In the genomic region with DNA sequence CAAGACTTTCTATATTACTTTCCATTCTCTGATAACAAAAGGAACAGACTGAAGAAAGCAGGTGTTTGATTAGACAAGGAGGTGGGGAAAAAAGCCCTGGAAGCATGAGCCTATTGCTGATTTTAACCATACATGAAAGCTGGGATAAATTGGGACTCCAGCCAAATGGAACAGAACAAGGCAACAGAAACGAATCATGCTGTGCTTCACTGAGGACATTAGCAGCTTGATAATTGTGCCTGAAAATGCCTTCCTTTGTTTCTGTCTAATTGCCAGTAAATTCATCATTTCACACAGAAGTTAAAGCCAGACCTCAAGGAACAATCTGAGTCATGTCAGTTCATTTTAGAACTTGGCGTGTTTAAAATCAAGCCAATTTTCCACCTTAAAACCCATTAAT, we compare ENCODE assay signal across 16 mouse cellular contexts.
DNase-seq lines count a peak whose midpoint lies in the region; ATAC-seq lines count a peak whose summit lies in the region.
"Had no signal": no experiment of that assay in that cellular context is flagged by ENCODE, and none has a peak within 500 bp of the region (broad histone marks: within the 10 kb centered on the region; RNA-seq: fewer than 3 reads in every experiment).

No protein-coding gene starts in this region.

- no peak overlapping the region for H3K27ac ChIP-seq in midbrain, embryonic 14.5 days (replicated peaks; ENCODE audit: low read depth, low read length)
- H3K27ac ChIP-seq in midbrain, embryonic 10.5 days (replicated peaks), result no peak overlapping the region
- H3K27ac ChIP-seq in hindbrain, embryonic 14.5 days, result no peak overlapping the region
- no peak overlapping the region for H3K27ac ChIP-seq in heart, embryonic 10.5 days
- H3K27ac ChIP-seq: embryonic facial prominence, embryonic 13.5 days; limb, embryonic 12.5 days had no signal

- no peaks in the 10 kb centered on the region for H3K9me3 ChIP-seq in midbrain, embryonic 14.5 days (ENCODE audit: control insufficient read depth, low read length)
- no peaks in the 10 kb centered on the region for H3K9me3 ChIP-seq in midbrain, embryonic 10.5 days (replicated peaks)
- H3K9me3 ChIP-seq in hindbrain, embryonic 14.5 days (ENCODE audit: control insufficient read depth, low read length), result no peaks in the 10 kb centered on the region
- no peaks in the 10 kb centered on the region for H3K9me3 ChIP-seq in heart, embryonic 10.5 days
- H3K9me3 ChIP-seq: embryonic facial prominence, embryonic 13.5 days; limb, embryonic 12.5 days had no signal

- H3K36me3 ChIP-seq in midbrain, embryonic 14.5 days (ENCODE audit: control insufficient read depth, insufficient read depth, low read length), result no peaks in the 10 kb centered on the region
- H3K36me3 ChIP-seq in midbrain, embryonic 10.5 days, result no peaks in the 10 kb centered on the region
- H3K36me3 ChIP-seq in hindbrain, embryonic 14.5 days (replicated peaks; ENCODE audit: control insufficient read depth, insufficient read depth), result no peaks in the 10 kb centered on the region
- no peaks in the 10 kb centered on the region for H3K36me3 ChIP-seq in heart, embryonic 10.5 days
- H3K36me3 ChIP-seq: embryonic facial prominence, embryonic 13.5 days; limb, embryonic 12.5 days had no signal

- H3K4me3 ChIP-seq in midbrain, embryonic 14.5 days (replicated peaks; ENCODE audit: low read depth, low read length), result no peak overlapping the region
- no peak overlapping the region for H3K4me3 ChIP-seq in midbrain, embryonic 10.5 days
- no peak overlapping the region for H3K4me3 ChIP-seq in hindbrain, embryonic 14.5 days (replicated peaks; ENCODE audit: low read length)
- H3K4me3 ChIP-seq in heart, embryonic 10.5 days, result no peak overlapping the region
- H3K4me3 ChIP-seq: embryonic facial prominence, embryonic 13.5 days; limb, embryonic 12.5 days; megakaryocyte, embryonic 14.5 days had no signal

- 27% methylated on average over 2 of the region's 2 CpGs for WGBS in midbrain, embryonic 14.5 days
- WGBS in midbrain, embryonic 10.5 days, result 51% methylated on average over 2 of the region's 2 CpGs
- WGBS in hindbrain, embryonic 14.5 days, result 19% methylated on average over 2 of the region's 2 CpGs
- WGBS in heart, embryonic 10.5 days, result 60% methylated on average over 2 of the region's 2 CpGs

- peak; percentile 45; the same call in 1 of the 2 replicates for ATAC-seq in cerebellum, adult (ENCODE audit: insufficient number of reproducible peaks, low FRiP score, low TSS enrichment)
- peak; percentile 57; the same call in 1 of the 2 replicates for ATAC-seq in midbrain, embryonic 14.5 days (ENCODE audit: low FRiP score, low TSS enrichment)
- ATAC-seq in hindbrain, embryonic 14.5 days (ENCODE audit: low FRiP score), result peak; percentile 85
- ATAC-seq: intestine, postnatal 0 days; liver, postnatal 0 days had no signal

- H3K4me1 ChIP-seq in midbrain, embryonic 14.5 days (ENCODE audit: control insufficient read depth, insufficient read depth, low read length), result no peaks in the 10 kb centered on the region
- no peaks in the 10 kb centered on the region for H3K4me1 ChIP-seq in midbrain, embryonic 10.5 days
- no peaks in the 10 kb centered on the region for H3K4me1 ChIP-seq in hindbrain, embryonic 14.5 days (replicated peaks; ENCODE audit: control insufficient read depth, insufficient read depth, low read length)
- no peaks in the 10 kb centered on the region for H3K4me1 ChIP-seq in heart, embryonic 10.5 days
- H3K4me1 ChIP-seq: embryonic facial prominence, embryonic 13.5 days; limb, embryonic 12.5 days; megakaryocyte, embryonic 14.5 days had no signal

- H3K27me3 ChIP-seq in midbrain, embryonic 14.5 days (ENCODE audit: control insufficient read depth, insufficient read depth, low read length), result no peaks in the 10 kb centered on the region
- H3K27me3 ChIP-seq in midbrain, embryonic 10.5 days (ENCODE audit: low read depth, poor library complexity, severe bottlenecking), result no peaks in the 10 kb centered on the region
- no peaks in the 10 kb centered on the region for H3K27me3 ChIP-seq in hindbrain, embryonic 14.5 days (ENCODE audit: control insufficient read depth, insufficient read depth, low read length)
- no peaks in the 10 kb centered on the region for H3K27me3 ChIP-seq in heart, embryonic 10.5 days (ENCODE audit: insufficient read depth, poor library complexity, severe bottlenecking)
- H3K27me3 ChIP-seq: embryonic facial prominence, embryonic 13.5 days; limb, embryonic 12.5 days; megakaryocyte, embryonic 14.5 days had no signal

- DNase-seq in cerebellum, adult 8-10 months, result no peak
- DNase-seq in midbrain, embryonic 14.5 days, result peak; percentile 69
- no peak for DNase-seq in midbrain, embryonic 10.5 days (ENCODE audit: low spot score)
- peak; percentile 72 for DNase-seq in hindbrain, embryonic 14.5 days (ENCODE audit: low spot score)
- peak; percentile 97 for DNase-seq in retina, postnatal 1 day
- DNase-seq in kidney, postnatal 25 days, result no peak
- DNase-seq in heart, embryonic 10.5 days (ENCODE audit: low spot score), result no peak
- DNase-seq: adrenal gland, postnatal 10 days; heart, postnatal 10 days; kidney, postnatal 36 days; liver, postnatal 0 days had no signal

- no peak overlapping the region for H3K9ac ChIP-seq in midbrain, embryonic 14.5 days (replicated peaks; ENCODE audit: low read length)
- H3K9ac ChIP-seq in hindbrain, embryonic 14.5 days, result no peak overlapping the region
- H3K9ac ChIP-seq: embryonic facial prominence, embryonic 13.5 days; limb, embryonic 12.5 days; liver, postnatal 0 days had no signal

- no peak overlapping the region for H3K4me2 ChIP-seq in midbrain, embryonic 14.5 days (ENCODE audit: low read length)
- H3K4me2 ChIP-seq in hindbrain, embryonic 14.5 days (replicated peaks), result no peak overlapping the region
- H3K4me2 ChIP-seq: embryonic facial prominence, embryonic 13.5 days; limb, embryonic 12.5 days had no signal

Comparison
In these comparisons a context has a peak if more than half of its experiments do, and no peak if none do; other contexts are left out.
1. DNase-seq: peak in midbrain, embryonic 14.5 days (single experiment), hindbrain, embryonic 14.5 days (single experiment) and retina, postnatal 1 day (single experiment); none in cerebellum, adult 8-10 months (single experiment), midbrain, embryonic 10.5 days (single experiment), kidney, postnatal 25 days (0 of 2) and heart, embryonic 10.5 days (single experiment).
2. Peak in every context shown above with its lines, with median percentiles within 50 percentile points of each other: ATAC-seq.